Mouse (Mus musculus) cerebellum, adult 9-10 months (tissue): ENCODE data around the gene Cptp.

Experiments used
- DNase-seq: peaks from one replicate; pipeline ENCODE4 v3.0.0; 2022

Cptp gene

DNA sequence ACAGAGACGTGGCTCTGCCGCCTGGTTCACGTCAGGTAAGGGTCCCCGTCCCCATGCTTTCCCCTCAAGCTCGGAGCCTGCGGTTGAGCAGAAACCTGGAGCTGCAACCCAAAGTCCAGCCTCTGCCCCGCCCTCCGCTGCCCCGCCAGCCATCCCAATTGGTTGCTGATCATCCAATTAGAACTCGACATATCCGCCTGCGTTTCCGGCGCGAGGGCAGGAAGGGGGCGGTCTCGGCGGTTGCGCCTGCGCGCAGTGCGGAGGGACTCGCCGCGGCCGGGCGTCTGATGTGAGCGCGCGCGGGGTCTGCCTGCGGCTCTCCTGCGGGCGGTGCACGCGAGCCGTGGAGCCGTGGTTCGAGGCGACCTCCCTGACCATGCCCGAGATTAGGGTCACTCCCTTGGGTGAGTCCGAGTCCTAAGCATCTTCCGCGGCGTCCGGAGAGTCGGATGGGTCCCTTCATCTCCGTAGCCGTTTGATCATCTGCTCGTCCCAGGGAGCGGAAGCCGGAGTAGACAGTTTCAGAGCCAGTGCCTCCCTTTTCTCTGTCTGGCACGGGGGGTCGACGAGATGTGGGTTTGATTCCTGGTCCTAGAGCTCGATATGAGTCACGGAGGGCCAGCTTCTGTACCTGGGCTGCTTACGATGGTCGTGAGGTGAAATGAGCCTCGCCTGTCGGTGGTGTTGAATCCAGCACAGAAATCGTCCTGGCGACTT, at the start of gene Cptp, which contains the start of gene Ints11:
TSS of gene Cptp (minus strand) at position 124 of the 717 bp plus-strand sequence.
TSS of gene Ints11 (plus strand) at position 230 of the 717 bp plus-strand sequence.
- peak; percentile 96 for DNase-seq

DNA sequence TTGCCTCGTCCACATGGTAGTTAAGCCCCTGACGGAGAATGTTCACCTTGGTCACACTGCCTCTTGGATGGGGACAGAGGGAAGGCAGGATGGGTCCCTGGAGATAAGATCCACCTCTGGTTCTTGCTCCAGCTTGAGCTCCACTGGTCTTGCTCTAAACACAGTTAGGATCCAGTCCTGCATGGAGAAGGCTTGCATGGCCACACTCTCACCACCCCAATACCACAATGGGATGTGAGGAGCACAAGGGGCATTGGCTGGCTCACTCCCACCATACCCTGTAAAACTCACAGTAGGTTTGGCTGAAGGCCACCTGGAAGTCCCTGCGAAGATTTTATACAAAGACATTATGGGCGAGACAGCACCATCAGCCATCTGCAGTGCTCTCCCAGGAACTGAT, 39.5 kb upstream of the Cptp start:
- peak; percentile 1 for DNase-seq

- no peak for DNase-seq
Measured at GRCm38 (mm10) chr4:155908281-155908680, 39.0 kb upstream of the Cptp start.

DNA sequence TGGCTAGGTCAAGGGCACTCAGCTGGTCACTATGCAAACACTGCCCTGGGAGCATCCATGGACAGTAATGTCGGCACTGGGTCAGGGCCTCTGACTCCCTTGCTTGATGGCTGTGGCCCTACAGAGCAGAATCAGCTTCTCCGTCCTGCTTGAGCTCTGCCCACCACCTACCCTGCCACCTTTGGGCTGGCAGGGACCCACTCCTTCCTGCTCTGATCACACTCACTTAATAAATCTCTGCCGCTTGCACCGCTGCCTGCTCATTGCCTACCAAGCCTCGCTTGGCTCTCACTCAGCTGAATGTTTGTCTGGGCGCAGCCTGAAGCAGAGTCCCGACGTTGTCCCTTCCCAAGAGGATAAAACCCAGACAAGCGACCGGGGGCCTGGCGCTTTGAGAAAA, 37.8 kb upstream of the Cptp start:
- DNase-seq: no peak

- no peak for DNase-seq
Measured at GRCm38 (mm10) chr4:155906125-155906524, 36.9 kb upstream of the Cptp start.

- DNase-seq: peak; percentile 1
Measured at GRCm38 (mm10) chr4:155905634-155906033, 36.4 kb upstream of the Cptp start.

- DNase-seq: peak; percentile 23
Measured at GRCm38 (mm10) chr4:155904318-155905102, 35.3 kb upstream of the Cptp start.

GRCm38 (mm10) chr4:155903246-155903645, 34.0 kb upstream of the Cptp start:
- DNase-seq: peak; percentile 2

GRCm38 (mm10) chr4:155901205-155901604, 32.0 kb upstream of the Cptp start:
- DNase-seq: peak; percentile 29

- DNase-seq: peak; percentile 5
Measured at GRCm38 (mm10) chr4:155899355-155899754, 30.1 kb upstream of the Cptp start.

GRCm38 (mm10) chr4:155898318-155898717, 29.1 kb upstream of the Cptp start:
- DNase-seq: peak; percentile 17

- no peak for DNase-seq
Measured at GRCm38 (mm10) chr4:155896461-155896860, 27.2 kb upstream of the Cptp start.

DNA sequence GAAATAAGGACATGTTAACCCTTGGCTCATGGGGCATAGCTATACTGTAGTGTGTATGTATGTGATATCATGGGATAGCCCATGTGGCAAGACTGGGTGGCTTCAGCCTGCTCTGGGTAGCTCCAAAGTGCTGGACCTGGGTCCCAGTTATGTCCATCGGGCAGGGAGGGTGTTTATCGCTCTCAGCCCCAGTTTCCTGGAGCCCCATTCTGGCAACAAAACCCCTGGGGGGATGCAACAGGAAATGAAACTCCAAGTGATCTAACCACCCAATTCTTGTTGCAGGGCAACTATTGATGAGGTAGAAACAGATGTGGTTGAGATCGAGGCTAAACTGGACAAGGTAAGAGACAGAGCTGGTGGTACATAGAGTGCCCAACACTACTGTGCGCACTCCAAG, 26.6 kb upstream of the Cptp start:
- peak; percentile 34 for DNase-seq

GRCm38 (mm10) chr4:155895216-155895615, 26.0 kb upstream of the Cptp start:
- DNase-seq: peak; percentile 88

GRCm38 (mm10) chr4:155894311-155894881, 25.2 kb upstream of the Cptp start:
- peak; percentile 60 for DNase-seq

DNA sequence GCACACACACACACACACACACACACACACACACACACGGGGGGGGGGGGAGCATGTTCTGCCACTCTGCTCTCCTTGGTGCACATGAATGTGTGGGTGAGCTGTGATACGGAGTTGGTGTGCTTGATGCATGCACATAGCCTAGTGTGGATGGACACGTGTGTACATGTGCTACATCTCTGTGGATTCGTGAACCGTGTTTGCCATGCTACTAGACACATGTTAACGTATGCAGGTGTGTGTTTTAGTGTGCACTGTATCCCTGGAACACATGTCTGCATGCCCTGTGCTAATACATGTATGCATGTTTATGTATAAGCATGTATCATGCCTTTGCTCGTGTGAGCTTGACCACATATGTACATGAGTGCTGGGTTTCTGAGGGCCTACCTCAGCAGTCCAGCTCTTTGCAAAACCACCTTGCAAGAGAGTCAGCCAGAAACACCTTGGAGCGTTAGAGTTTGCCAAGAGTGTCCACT, 24.0 kb upstream of the Cptp start:
- peak; percentile 43 for DNase-seq

DNA sequence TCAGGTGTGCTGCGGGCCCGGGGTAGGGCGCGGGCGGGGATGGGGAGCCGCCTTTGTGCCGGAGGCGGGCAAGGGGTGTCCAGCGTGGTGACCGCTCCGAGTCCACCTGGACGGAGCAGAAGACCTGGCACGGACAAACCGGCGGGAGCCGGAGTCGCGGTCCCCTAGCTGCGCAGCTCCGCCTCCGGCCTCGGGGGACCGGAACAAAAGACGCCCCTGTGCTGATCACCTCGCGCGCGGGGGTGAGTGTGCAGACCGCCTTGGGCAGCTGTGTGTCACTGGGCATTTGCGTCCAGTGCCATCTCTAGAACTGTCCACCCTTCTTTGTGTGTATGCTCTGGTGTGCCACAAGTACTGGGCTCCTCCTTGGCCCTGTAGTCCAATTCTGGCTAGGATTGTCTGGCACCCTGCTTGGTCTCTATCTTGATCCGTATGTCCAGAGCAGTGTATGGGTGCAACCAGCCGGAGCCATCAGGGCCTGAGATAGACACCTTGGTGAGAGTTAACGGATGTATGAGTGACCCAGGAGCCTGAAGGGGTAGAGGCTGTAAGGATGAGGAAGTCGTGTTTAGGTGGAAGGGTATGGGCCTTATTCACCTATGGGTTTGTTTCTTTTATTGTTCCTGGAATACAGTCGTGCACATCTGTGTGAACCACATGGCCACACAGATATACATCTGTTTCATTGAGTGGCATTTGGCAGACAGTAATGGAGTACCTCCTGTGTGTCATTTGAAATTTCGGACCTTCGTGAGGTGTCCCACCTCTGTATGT, 23.4 kb upstream of the Cptp start:
- peak; percentile 67 for DNase-seq

- DNase-seq: peak; percentile 80
Measured at GRCm38 (mm10) chr4:155892017-155892416, 22.8 kb upstream of the Cptp start.

- peak; percentile 96 for DNase-seq
Measured at GRCm38 (mm10) chr4:155891551-155892001, 22.3 kb upstream of the Cptp start, which contains the start of the genes Pusl1 and Acap3. Pusl1 (minus strand) TSS chr4:155891781. Acap3 (plus strand) TSS chr4:155891822.

DNA sequence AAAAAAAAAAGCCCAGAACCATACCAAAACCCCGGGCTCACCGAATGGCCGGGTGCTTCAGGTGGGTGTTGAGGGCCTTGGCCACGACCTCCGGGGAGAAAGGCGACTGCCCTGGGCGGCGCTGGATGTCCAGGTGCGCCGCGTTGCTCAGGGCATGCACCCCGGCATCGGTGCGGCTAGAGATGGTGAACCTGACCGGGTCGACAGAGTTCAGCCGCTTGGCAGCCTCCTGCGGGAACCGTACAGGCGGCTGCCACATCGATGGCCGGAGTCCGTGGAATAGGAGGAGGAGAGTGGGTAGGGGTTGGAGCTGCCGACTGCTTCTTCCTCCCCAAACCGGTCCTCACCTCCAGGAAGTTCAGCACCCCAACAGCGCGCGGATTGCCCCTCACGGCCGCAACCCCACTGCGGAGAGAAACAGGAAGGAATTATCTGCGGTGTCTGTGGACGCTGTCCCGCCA, 21.8 kb upstream of the Cptp start:
- peak; percentile 43 for DNase-seq

GRCm38 (mm10) chr4:155889316-155889715, 20.1 kb upstream of the Cptp start:
- DNase-seq: peak; percentile 33

GRCm38 (mm10) chr4:155888181-155888580, 18.9 kb upstream of the Cptp start:
- no peak for DNase-seq
